Comparison of ENCODE assay signal across 16 mouse cellular contexts in genomic region chr3:155409371-155409770, GRCm38 (mm10).
"Had no signal": no experiment of that assay in that cellular context is flagged by ENCODE, and none has a peak within 500 bp of the region (broad histone marks: within the 10 kb centered on the region; RNA-seq: fewer than 3 reads in every experiment).

No protein-coding gene starts in this region.

- H3K9me3 ChIP-seq: liver, embryonic 13.5 days; lung, embryonic 15.5 days; midbrain, embryonic 12.5 days; neural tube, embryonic 12.5 days; stomach, embryonic 15.5 days had no signal

- H3K4me2 ChIP-seq: liver, embryonic 13.5 days; lung, embryonic 15.5 days; midbrain, embryonic 12.5 days; neural tube, embryonic 12.5 days; stomach, embryonic 15.5 days had no signal

- H3K27ac ChIP-seq: liver, embryonic 13.5 days; lung, embryonic 15.5 days; macrophage; midbrain, embryonic 12.5 days; neural tube, embryonic 12.5 days; stomach, embryonic 15.5 days had no signal

- H3K4me1 ChIP-seq: liver, embryonic 13.5 days; lung, embryonic 15.5 days; megakaryocyte, embryonic 14.5 days; neural tube, embryonic 12.5 days; stomach, embryonic 15.5 days had no signal

- H3K36me3 ChIP-seq: liver, embryonic 13.5 days; lung, embryonic 15.5 days; midbrain, embryonic 12.5 days; neural tube, embryonic 12.5 days; stomach, embryonic 15.5 days had no signal

- H3K4me3 ChIP-seq: liver, embryonic 13.5 days; lung, embryonic 15.5 days; megakaryocyte, embryonic 14.5 days; midbrain, embryonic 12.5 days; neural tube, embryonic 12.5 days; stomach, embryonic 15.5 days had no signal

- H3K9ac ChIP-seq: liver, embryonic 13.5 days; liver, postnatal 0 days; lung, embryonic 15.5 days; midbrain, embryonic 12.5 days; neural tube, embryonic 12.5 days; stomach, embryonic 15.5 days had no signal

- ATAC-seq: liver, postnatal 0 days had no signal

- H3K27me3 ChIP-seq: liver, embryonic 13.5 days; lung, embryonic 15.5 days; megakaryocyte, embryonic 14.5 days; midbrain, embryonic 12.5 days; neural tube, embryonic 12.5 days; stomach, embryonic 15.5 days had no signal

- DNase-seq: kidney, adult 11 months; kidney, adult 9 months; kidney, postnatal 10 days; left cerebral cortex, postnatal 4 days; liver; liver, embryonic 13.5 days; liver, postnatal 0 days; lung, postnatal 14 days; right cerebral cortex, postnatal 14 days; thymus, postnatal 4 days had no signal
